Mouse (Mus musculus): ENCODE results near the gene March9. TPM values are rescaled to one million over a fixed set of nuclear protein-coding genes. Genes with fewer than 3 reads are reported as not detected.
A peak's percentile ranks its signal among the peaks of the same experiment; 100 is the strongest.

The March9 gene
- polyA plus RNA-seq, 1 experiment from 2014 or later: 3.7 TPM

DNA sequence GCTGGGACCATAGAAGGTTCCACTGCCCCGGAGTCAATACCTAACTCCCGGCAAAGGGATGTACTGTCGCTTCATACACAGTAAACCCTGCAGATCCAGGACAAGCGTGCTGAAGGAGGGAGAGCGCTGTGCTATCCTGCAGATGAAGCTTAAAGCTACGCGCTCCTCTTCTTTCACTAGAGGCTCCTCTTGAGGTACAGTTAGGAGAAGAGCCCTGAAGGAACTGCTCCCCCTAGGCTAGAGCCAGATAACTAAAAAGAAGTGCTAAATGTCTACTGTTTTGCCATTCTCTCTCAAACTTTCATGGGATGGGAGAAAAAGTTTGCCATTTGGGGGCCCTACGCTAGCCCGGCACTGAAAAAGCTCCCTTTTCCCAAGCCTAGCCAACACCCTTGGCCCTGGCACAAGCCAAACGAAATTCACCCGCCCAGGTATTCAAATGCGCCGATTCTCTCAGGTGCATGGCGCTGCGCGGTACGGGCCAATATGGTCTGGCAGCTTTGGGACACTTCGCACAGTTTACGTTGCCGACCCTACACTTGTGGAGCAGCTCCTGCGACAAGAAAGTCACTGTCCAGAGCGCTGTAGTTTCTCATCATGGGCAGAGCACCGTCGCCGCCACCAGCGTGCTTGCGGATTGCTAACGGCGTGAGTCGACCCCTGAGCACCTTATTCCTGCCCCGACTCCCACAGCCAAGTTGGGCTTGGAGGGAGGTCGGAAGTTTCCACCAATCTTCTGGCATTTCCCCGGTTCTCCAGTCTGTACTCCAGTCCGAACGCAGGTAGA is 11.2 kb downstream of the March9 start:
- no peaks in the 10 kb centered on the region for H3K9me3 ChIP-seq (ENCODE audit: control insufficient read depth, low read length)
- 3% methylated on average over 35 of the region's 35 CpGs for WGBS
- DNase-seq (ENCODE audit: low spot score, missing footprints) (no peak), ATAC-seq (ENCODE audit: low FRiP score) (no peak)
- no peak overlapping the region for H3K9ac ChIP-seq (ENCODE audit: low read length)
- H3K27ac ChIP-seq (ENCODE audit: low read depth, low read length): no peak overlapping the region
- H3K36me3 ChIP-seq (ENCODE audit: control insufficient read depth, insufficient read depth, low read length): no peaks in the 10 kb centered on the region
- no peak overlapping the region; the same call in 1 of the 2 replicates for H3K4me2 ChIP-seq
- peaks cover 39% of the 10 kb centered on the region for H3K27me3 ChIP-seq (ENCODE audit: control insufficient read depth, insufficient read depth, low read length)
- peaks cover 7% of the 10 kb centered on the region for H3K4me1 ChIP-seq (ENCODE audit: control insufficient read depth, insufficient read depth, low read length)
- peak overlapping the region; percentile 0 for H3K4me3 ChIP-seq (ENCODE audit: low read depth, low read length)

DNA sequence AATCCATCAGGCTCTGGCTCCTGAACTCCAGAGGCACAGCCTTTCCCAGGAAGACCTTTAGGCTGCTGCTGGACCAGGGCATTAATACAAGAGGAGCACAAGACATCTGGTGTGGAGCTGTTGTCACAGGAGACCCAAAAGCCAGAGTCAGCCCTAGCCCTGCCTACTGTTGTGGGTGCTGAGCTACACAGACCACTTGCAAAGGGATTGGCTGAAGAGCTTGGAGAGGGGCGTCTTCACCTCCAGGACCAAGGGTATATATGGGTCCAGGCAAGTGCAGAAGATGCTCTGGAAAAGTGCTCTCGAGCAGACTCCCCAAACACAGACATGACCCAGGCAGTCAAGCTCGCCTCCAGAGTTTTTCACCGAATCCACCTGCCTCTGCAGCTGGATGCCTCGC is 12.0 kb downstream of the March9 start, which contains the start of gene Cyp27b1:
Gene Cyp27b1 (plus strand): TSS at position 297 of the 400 bp plus-strand sequence.
- no peak within 1 kb of the TSS; the same call in 1 of the 2 replicates for H3K4me2 ChIP-seq
- peaks cover 7% of the 10 kb centered on the region for H3K4me1 ChIP-seq (ENCODE audit: control insufficient read depth, insufficient read depth, low read length)
- H3K27me3 ChIP-seq (ENCODE audit: control insufficient read depth, insufficient read depth, low read length): peaks cover 39% of the 10 kb centered on the region
- H3K36me3 ChIP-seq (ENCODE audit: control insufficient read depth, insufficient read depth, low read length): no peaks in the 10 kb centered on the region
- H3K9ac ChIP-seq (ENCODE audit: low read length): no peak within 1 kb of the TSS
- peak within 1 kb of the TSS; percentile 0; the same call in 1 of the 2 replicates for H3K4me3 ChIP-seq (ENCODE audit: low read depth, low read length)
- DNase-seq (ENCODE audit: low spot score, missing footprints) (no peak), ATAC-seq (ENCODE audit: low FRiP score) (no peak)
- WGBS: 29% methylated on average over 5 of the region's 5 CpGs
- no peaks in the 10 kb centered on the region for H3K9me3 ChIP-seq (ENCODE audit: control insufficient read depth, low read length)
- no peak within 1 kb of the TSS for H3K27ac ChIP-seq (ENCODE audit: low read depth, low read length)

DNA sequence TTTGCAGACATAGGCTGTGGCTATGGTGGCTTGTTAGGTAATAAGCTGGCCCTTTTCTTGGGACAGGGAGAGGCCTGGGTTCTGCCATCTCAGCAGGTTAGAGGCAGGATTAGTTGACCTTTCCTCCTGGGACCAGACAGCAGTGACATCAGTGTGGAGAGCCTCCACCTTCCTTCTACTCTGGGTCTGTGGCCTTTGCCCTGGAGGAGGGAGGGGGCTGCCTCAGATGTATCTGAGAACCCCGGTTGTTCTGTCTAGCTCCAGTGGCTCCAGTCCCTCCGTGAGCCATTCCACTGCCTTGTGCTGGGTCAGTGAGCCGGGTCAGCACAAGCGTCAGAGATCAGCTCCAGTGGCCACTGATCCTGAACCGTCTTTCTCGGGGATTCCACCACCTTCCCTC is 16.8 kb downstream of the March9 start:
- Histone ChIP-seq H3K4me2 (no peak overlapping the region), H3K27ac (ENCODE audit: low read depth, low read length) (no peak overlapping the region), H3K27me3 (ENCODE audit: control insufficient read depth, insufficient read depth, low read length) (peaks cover 7% of the 10 kb centered on the region), H3K9ac (ENCODE audit: low read length) (no peak overlapping the region), H3K36me3 (ENCODE audit: control insufficient read depth, insufficient read depth, low read length) (no peaks in the 10 kb centered on the region), H3K4me3 (ENCODE audit: low read depth, low read length) (no peak overlapping the region), H3K4me1 (ENCODE audit: control insufficient read depth, insufficient read depth, low read length) (peaks cover 6% of the 10 kb centered on the region), H3K9me3 (ENCODE audit: control insufficient read depth, low read length) (no peaks in the 10 kb centered on the region)
- WGBS: 55% methylated on average over 6 of the region's 6 CpGs
- ATAC-seq (ENCODE audit: low FRiP score) (no peak), DNase-seq (ENCODE audit: low spot score, missing footprints) (peak; percentile 81)

DNA sequence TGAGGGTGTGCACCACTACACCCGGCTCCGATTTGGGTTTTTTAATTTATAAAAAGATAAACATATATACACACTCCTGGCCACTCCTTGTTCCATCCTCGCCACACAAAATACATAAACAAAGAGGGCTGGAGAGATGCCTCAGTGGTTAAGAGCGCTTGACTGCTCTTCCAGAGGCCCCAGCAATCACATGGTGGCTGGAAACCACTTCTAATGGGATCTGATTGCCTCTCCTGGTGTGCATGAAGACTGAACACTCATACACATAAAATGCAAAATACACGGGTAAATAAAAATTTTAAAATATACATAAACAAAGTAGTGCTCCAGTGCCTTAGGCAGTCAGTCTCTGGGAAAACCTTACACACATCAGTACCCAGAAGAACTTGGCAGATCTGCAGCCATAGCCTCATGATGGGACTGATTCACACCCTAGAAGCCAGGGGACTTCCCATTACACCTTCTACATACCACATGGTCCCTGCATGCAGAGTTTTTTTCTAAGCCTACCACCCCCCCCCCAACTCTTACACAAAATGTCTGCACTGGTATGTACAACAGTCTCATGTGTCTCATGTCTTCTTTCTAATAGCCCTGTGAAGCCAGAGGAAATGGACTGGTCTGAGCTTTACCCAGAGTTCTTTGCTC is 17.4 kb downstream of the March9 start:
- DNase-seq (ENCODE audit: low spot score, missing footprints): peak; percentile 83
- H3K4me3 ChIP-seq (ENCODE audit: low read depth, low read length): peak overlapping the region; percentile 82
- ATAC-seq (ENCODE audit: low FRiP score): no peak
- H3K9ac ChIP-seq (ENCODE audit: low read length): peak overlapping the region; percentile 71
- H3K4me1 ChIP-seq (ENCODE audit: control insufficient read depth, insufficient read depth, low read length): peaks cover 6% of the 10 kb centered on the region
- peaks cover under 1% of the 10 kb centered on the region for H3K27me3 ChIP-seq (ENCODE audit: control insufficient read depth, insufficient read depth, low read length)
- H3K36me3 ChIP-seq (ENCODE audit: control insufficient read depth, insufficient read depth, low read length): no peaks in the 10 kb centered on the region
- no peak overlapping the region for H3K27ac ChIP-seq (ENCODE audit: low read depth, low read length)
- no peaks in the 10 kb centered on the region for H3K9me3 ChIP-seq (ENCODE audit: control insufficient read depth, low read length)
- peak overlapping the region; percentile 99 for H3K4me2 ChIP-seq
- 24% methylated on average over 5 of the region's 5 CpGs for WGBS

DNA sequence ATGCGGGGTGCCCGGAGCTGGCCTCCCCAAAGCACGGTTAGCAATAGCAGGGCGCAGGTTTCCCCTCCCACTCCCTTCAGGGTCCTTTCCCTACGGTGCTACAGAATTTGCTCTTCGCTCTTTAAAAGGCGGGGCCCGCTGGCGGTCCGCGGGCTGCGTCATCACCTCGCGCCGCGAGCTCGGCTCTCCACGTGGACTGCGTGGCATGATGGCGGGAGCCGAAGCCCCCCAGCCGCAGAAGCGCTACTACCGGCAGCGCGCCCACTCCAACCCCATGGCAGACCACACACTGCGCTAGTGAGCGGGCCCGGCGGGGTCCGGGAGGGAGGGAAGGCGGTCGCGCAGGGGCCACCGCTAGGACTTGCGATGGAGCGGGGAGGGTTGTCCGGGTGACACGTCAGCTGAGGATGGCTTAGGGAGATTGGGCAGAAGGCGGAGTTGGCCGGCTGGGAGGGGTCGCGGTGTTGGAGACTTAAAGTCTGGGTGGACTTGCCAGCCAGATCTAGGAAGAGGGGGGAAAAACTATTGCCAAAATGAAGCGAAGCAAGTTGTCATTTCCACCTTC is 18.1 kb downstream of the March9 start:
- Histone ChIP-seq H3K27ac (ENCODE audit: low read depth, low read length) (no peak overlapping the region), H3K9ac (ENCODE audit: low read length) (peak overlapping the region; percentile 71), H3K4me2 (peak overlapping the region; percentile 99), H3K27me3 (ENCODE audit: control insufficient read depth, insufficient read depth, low read length) (no peaks in the 10 kb centered on the region), H3K4me3 (ENCODE audit: low read depth, low read length) (peak overlapping the region; percentile 82), H3K36me3 (ENCODE audit: control insufficient read depth, insufficient read depth, low read length) (no peaks in the 10 kb centered on the region), H3K9me3 (ENCODE audit: control insufficient read depth, low read length) (no peaks in the 10 kb centered on the region), H3K4me1 (ENCODE audit: control insufficient read depth, insufficient read depth, low read length) (peaks cover 6% of the 10 kb centered on the region)
- ATAC-seq (ENCODE audit: low FRiP score) (peak; percentile 89), DNase-seq (ENCODE audit: low spot score, missing footprints) (peak; percentile 100)
- under 1% methylated on average over 44 of the region's 44 CpGs for WGBS

DNA sequence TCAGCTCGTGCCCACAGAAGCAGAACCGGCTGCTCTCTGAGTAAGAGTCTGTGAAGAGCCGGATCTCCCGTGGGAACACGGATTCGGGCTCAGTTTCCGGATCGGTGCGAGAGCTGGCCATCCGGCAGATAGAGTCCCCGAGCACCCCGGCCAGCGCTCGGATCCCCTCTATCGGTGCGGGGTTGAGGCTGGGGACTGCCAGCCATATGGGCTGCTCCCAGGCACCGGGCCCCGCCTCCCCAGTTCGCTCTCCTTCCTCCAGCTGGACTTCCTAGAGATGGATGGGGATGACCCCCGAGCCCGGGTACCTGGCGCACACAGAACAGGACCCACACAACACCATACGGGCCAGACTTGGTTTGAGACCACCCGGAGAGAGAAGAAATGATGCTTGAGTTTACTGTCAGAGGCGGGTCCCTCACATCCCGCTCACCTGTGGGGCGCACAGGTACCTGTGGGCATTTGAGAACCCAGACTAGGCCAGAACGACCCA is 18.7 kb downstream of the March9 start, which contains the start of the genes Mettl1 and Eef1akmt3:
Gene Mettl1 (plus strand): TSS at position 141 of the 493 bp plus-strand sequence.
Gene Eef1akmt3 (minus strand): TSS at position 240 of the 493 bp plus-strand sequence.
- Histone ChIP-seq H3K4me1 (ENCODE audit: control insufficient read depth, insufficient read depth, low read length) (peaks cover 6% of the 10 kb centered on the region), H3K27me3 (ENCODE audit: control insufficient read depth, insufficient read depth, low read length) (no peaks in the 10 kb centered on the region), H3K9ac (ENCODE audit: low read length) (peak within 1 kb of the TSS; percentile 71), H3K9me3 (ENCODE audit: control insufficient read depth, low read length) (no peaks in the 10 kb centered on the region), H3K36me3 (ENCODE audit: control insufficient read depth, insufficient read depth, low read length) (no peaks in the 10 kb centered on the region), H3K27ac (ENCODE audit: low read depth, low read length) (no peak within 1 kb of the TSS), H3K4me3 (ENCODE audit: low read depth, low read length) (peak within 1 kb of the TSS; percentile 82), H3K4me2 (peak within 1 kb of the TSS; percentile 99)
- peak; percentile 80 for ATAC-seq (ENCODE audit: low FRiP score)
- under 1% methylated on average over 28 of the region's 28 CpGs for WGBS
- DNase-seq (ENCODE audit: low spot score, missing footprints): no peak

DNA sequence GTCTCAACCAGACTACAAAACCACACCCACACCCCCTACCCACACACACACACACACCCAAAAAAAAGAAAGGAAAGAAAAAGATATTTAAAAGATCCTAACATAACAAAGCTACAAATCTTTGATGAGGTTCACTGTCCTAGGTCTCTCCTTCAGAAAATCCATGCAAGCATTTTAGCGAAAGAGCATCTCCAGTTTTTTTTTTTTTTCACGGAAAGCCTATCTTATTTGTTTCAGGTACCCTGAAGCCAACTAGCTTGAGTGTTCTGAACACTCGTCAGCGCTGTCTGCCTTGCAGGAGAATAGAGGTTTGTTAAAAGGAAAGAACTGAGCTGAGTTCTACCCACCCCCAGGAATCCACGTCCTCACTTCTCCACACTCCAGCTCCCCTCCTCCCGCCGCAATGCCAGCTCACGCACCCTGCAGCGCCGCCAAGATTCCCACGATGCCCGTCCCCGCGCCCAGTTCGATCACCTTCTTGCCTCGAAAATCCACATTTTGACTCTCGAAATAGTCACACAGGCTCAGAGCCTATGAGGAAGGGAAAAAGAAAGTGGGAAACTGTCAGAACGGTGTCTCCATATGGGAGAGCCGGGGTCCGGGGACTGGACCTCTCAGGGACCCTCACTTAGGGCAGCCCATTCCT is 19.3 kb downstream of the March9 start:
- ATAC-seq (ENCODE audit: low FRiP score): 0 out of 2 replicates have a peak, but pooled peaks have one; percentile 2
- Histone ChIP-seq H3K27me3 (ENCODE audit: control insufficient read depth, insufficient read depth, low read length) (no peaks in the 10 kb centered on the region), H3K4me1 (ENCODE audit: control insufficient read depth, insufficient read depth, low read length) (peaks cover 6% of the 10 kb centered on the region), H3K4me2 (peak overlapping the region; percentile 99), H3K9ac (ENCODE audit: low read length) (peak overlapping the region; percentile 71), H3K36me3 (ENCODE audit: control insufficient read depth, insufficient read depth, low read length) (no peaks in the 10 kb centered on the region), H3K4me3 (ENCODE audit: low read depth, low read length) (peak overlapping the region; percentile 82), H3K9me3 (ENCODE audit: control insufficient read depth, low read length) (no peaks in the 10 kb centered on the region), H3K27ac (ENCODE audit: low read depth, low read length) (no peak overlapping the region)
- under 1% methylated on average over 20 of the region's 20 CpGs for WGBS
- DNase-seq (ENCODE audit: low spot score, missing footprints): no peak

DNA sequence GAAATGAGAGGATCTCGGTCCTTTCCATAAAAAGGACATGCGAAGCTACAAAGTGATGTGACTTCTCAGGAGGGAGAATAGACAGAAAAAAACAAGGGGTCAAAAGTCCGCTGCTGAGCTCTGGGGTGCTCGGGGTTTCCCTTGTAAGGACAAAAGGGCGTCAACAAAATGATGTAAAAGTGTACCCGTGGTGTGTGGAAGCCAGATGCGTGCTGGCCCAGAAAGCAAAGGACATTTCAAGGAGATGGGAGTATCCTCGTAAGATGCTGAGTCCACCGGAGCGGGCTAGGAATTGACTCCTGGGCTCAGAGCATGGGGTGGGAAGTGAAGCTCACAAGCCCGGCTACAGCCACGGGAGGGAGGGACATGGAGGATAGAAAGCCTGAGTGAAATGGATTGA is 22.3 kb downstream of the March9 start:
- H3K27ac ChIP-seq (ENCODE audit: low read depth, low read length): no peak overlapping the region
- H3K9ac ChIP-seq (ENCODE audit: low read length): no peak overlapping the region
- no peak overlapping the region for H3K4me2 ChIP-seq
- 79% methylated on average over 12 of the region's 12 CpGs for WGBS
- peaks cover 5% of the 10 kb centered on the region for H3K4me1 ChIP-seq (ENCODE audit: control insufficient read depth, insufficient read depth, low read length)
- ATAC-seq (ENCODE audit: low FRiP score) (no peak), DNase-seq (ENCODE audit: low spot score, missing footprints) (peak; percentile 8)
- no peak overlapping the region for H3K4me3 ChIP-seq (ENCODE audit: low read depth, low read length)
- H3K36me3 ChIP-seq (ENCODE audit: control insufficient read depth, insufficient read depth, low read length): no peaks in the 10 kb centered on the region
- no peaks in the 10 kb centered on the region for H3K9me3 ChIP-seq (ENCODE audit: control insufficient read depth, low read length)
- no peaks in the 10 kb centered on the region for H3K27me3 ChIP-seq (ENCODE audit: control insufficient read depth, insufficient read depth, low read length)
